Mouse (Mus musculus) activated CD4-positive, CD25-positive, alpha-beta regulatory T cell, adult 4 months (primary cell): ENCODE data around the gene Tpd52l2. TPM values are rescaled to one million over a fixed set of nuclear protein-coding genes. Genes with fewer than 3 reads are reported as not detected.

Experiments
- ATAC-seq: one replicate; pipeline ENCODE4 v1.8.0; 2017
- polyA plus RNA-seq, 2 experiments: library from polyadenylated mRNA; unstranded; fragments of 100-300 nt; shearing (Covaris generic); gene quantifications; one replicate each; pipeline ENCODE4 v1.2.1; 2017

Gene Tpd52l2
- 100 to 1,000 TPM in 1 of 2 experiments, 10 to 100 TPM in 1; 88.0 to 103 TPM for polyA plus RNA-seq

DNA sequence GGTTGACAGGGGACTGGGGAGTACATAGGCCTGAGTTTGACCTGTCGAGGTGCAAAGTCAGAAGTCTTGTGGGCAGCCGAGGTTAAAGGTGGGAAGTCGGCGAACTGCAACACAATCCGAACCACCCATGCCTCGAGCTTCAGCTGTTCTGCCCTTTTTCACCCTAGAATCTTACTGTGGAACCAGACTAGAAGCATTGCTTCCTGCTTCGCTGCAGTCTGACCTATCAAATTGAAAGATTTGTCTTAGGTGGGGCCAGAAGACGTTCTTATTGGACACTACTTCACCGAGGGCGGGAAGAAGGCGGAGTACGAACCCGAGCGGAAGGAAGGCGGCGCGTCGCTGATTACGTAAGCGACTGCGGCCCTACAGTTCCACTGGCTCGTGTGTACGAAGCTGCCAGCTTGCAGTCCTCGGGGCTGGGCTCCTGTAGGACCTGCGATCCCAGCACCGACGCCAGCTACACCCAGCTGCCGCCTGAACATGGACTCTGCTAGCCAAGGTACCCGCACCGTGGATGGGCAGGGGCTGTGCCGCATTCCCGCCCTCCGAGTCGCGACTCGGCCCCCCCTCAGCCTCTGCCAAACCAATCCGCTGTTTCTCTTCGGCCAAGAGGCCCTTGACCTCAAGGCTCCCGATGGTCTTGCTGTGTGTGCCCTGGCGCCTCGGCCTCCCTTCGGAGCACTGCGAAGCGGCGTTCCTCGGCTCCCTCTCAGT, at the start of gene Tpd52l2:
TSS of gene Tpd52l2 (plus strand) at position 312 of the 717 bp plus-strand sequence.
- peak; percentile 96 for ATAC-seq

DNA sequence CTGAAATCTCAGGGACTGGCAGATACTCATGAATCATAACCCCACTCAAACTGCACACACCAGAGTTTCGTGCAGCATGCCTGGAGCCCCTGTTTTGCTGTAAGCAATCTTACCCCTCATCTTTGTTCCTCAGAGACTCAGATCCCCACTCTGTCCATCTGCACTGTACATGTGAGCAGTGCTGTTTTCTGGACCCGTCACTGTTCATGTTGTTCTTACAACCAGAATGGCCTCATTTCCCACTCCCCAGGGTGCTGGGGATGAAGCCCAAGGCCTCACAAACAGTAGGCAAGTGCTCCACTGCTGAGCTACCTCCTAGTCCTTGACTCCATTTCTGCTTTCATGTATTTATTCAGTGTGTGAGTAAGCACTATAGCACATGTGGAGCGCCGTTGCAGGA, 44.8 kb upstream of the Tpd52l2 start:
- no peak for ATAC-seq

DNA sequence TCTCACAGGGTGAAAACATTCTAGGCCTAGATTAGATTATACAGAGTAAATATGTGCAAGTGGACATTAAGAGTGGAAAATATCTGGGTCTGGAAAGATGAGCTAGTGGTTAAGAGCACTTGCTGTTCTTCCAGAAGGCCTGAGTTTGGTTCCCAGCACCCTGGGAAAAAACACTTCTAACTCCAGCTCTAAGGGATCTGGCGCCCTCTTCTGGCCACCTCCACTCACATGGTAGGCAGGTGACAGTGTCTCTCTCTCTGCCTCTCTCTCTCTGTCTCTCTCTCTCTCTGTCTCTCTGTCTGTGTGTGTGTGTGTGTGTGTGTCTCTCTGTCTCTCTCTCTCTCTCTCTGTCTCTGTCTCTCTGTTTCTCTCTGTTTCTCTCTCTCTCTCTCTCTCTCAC, 43.7 kb upstream of the Tpd52l2 start:
- ATAC-seq, result no peak

DNA sequence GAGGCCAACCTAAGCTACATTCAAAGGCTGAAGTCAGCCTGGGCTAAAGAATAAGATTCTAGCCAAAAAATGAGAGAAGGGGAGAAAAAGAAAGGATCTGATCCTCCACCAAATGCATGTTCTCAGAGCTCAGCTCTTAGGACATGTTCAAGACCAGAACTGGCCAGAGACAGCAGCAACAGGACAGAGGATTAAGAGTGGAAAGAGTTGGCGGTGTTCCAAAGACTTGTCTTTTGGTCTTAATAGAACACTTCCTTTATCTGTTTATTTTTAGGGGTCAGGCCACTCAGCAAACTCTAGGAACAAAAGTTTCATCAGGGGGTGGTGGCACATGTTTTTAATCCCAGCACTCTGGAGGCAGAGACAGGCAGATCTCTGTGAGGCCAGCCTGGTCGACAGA, 41.0 kb upstream of the Tpd52l2 start:
- ATAC-seq, result no peak

DNA sequence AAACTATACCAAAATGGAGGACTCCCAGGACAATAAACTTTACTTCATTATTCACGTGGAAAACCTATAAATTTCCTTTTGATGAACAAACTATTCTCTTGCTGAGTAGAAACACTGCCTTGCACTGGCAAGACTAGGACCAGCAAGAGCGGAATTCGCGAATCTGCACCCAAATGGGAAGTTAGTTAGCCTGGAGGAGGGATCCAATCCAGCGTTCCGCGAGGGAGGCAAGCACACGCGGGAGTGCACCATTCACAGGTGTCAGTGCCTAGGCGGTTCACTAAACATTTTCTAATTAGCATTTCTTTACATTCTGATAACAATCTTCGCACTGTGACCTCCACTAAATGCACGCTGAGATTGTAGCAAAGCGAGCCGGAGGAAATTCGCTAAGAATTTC, 39.1 kb upstream of the Tpd52l2 start:
- no peak for ATAC-seq

DNA sequence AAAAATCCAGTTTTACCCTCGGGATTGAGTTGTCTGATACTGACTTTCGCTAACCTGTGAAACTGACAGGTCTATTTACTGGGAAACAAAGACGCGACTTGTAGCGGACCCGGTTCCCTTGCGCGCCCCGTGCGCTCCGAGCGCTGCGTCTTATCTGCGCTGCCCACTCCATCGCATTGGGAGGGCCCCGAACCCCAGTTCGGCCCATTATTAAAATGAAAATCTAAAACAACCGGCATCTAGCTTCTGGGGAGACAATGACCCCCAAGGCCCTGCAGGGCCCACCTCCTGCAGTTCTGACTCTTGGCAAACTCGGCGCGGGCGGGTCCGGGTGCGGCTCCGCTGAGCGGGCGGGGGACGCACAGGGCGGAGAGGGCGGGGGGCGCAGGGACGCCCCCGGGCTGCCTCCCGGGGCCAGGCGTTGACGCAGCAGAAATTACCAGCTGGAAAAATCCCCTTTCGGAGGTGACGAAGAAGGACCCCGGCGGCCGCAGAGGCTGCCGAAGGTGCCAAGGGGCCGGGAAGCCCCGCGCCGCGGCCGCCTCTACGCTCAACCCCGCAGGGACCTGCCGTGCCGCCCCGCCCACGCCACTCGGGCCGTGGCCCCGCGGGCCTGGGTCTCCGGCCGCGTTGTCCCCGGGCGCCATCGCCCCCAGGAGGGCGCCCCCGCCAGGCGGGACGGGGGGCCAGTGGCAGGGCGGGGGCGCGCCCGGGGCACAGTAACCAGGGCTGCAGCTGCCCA, 38.4 kb upstream of the Tpd52l2 start:
- peak; percentile 21 for ATAC-seq

DNA sequence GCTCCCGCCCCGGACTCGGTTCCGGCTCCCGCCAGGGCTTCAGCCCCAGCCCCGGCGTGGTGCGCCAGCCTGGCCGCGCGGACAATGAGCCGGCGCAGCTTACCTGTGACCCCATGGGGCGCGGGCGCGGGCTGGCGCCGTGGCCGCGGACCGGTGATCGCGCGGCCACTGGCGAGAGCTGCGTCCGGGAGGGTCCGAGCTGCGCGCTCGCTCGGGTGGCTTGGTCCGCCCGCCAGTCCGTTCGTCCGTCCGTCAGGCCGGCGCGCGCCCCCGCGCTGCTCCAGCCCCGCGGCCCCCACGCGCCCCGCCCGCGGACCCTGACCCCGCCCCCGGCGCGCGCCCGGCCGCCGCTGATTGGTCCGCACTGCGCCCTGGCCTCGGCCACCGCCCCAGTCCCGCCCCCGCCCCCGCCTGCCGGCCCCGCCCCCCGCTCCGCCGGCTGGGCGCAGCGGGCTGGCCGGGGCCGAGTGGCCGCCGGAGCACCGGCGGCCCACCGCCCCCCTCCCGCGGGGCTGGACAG, 37.7 kb upstream of the Tpd52l2 start, which contains the start of gene Zbtb46:
TSS of gene Zbtb46 (minus strand) at position 274 of the 520 bp plus-strand sequence.
- ATAC-seq, result no peak

DNA sequence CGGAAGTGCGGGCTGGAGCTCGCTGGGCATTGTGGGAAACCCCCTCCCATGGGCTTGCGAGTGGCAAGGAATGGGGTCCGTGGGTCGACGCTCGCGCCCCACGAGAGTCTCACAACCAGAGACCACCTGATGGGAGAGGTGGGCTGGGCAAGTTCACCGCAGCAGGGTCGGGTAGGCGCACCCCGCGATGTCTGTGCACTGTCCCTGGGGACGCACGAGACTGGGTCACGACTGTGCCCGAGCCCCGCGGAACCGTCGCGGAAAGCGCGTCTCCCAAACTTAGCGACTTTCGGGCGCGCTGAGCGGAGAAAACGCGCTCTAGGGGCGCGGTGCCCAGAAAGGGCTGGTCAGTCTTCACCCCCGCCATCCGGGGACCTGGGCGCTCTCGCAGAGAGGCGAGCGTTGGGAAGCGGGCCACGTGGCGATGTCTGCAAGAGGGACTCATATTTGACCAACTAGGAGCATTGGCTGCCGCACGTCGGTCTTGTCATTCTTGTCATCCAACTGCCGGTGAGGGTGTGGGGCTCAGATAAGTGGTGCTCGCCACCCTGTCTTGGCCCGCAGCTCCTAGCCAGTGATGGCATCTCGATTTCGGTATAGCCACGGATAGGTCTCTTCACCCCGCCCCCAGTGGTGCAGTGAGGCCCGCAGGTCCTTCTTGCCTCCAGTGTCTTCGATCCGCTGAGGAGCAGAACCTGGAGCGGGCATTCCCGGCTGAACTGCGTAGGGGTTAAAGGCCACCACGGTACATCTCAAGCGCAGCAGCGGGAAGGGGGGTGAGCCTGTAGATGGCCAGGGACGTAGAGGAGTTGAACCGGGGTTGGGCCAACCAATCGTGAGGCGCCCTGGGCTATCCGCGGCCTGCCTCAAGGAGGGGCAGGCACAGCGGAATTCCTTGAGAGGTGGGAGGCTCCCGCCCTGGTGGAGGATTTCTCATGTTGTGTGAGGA, 37.0 kb upstream of the Tpd52l2 start:
- ATAC-seq, result peak; percentile 22

DNA sequence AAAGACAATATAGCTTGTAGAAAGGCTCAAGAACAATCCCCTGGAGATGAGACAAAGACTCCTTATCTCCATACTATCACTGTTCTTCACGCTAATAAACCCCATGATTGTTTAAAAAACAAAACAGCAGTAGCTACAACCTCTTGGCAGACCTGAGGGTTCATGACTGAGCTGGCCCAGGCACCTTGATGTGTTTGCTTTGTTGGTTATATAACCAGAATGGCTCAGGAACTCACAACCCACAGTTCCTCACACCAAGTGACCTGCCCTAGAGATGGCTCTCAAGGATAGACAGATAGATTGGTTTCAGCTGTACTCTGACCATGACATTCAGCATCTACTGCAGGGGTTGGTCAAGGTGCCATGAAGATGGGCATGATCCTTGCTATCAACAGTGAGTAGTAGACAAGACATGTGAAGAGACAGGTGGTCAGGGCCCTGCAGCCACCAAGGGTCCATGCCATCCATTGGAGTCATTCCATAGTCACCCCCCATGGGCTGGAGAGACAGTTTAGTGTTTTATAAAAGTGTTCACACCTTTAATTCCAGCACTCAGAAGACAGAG, 35.3 kb upstream of the Tpd52l2 start:
- no peak for ATAC-seq

DNA sequence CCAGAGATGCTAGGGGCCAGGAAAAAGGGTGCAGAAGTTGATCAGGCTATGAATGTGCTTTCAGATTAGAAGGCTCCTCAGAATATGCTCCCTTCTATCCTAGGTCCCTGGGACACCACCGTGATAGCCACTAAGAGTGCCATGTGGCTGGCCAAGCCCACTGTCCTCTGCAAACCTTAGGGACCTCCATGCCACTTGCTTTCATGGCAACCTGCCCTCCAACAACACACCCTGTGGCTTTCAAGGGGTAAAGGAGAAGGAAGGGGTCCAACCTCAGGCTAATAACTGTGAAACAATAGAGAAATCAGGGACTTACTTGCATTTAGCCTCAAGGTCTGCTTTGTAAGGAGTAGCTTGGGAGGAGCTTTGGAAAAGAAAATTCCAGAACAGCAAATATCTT, 34.3 kb upstream of the Tpd52l2 start:
- no peak for ATAC-seq

DNA sequence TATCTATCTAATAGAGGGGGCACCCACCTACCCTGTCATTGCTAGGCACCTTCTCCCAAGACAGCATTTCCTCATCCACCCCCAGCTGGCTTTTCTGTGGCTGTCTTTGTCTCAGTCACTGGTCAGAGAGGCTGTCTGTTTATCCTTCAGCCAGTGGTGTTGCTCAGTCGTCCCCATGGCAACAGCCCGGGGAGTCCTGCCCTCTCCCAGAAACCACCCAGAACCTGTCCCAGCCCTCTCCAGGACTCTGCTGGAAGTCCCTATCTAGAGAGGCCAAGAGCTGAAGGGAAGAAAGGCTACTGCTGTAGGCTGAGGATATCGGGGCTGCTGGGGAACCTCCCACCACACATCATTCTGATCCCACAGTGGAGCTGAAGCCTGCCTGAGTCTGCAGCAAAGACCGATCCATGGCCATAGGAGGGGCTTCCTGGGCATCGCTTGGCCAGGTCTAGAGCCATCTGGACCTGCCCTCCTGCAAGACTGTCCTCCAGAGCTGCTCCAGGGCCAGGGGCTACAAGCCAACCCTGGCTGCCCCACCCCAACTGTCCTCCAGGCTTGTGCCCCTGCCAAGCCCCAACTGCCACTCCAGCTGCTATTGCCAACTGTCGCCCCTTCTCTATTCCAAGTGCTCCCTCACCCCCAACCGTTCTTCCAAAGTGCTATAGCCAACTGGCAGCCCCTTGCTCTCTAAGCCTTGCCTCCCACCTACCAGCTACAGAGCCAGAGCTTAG, 33.8 kb upstream of the Tpd52l2 start:
- no peak for ATAC-seq

DNA sequence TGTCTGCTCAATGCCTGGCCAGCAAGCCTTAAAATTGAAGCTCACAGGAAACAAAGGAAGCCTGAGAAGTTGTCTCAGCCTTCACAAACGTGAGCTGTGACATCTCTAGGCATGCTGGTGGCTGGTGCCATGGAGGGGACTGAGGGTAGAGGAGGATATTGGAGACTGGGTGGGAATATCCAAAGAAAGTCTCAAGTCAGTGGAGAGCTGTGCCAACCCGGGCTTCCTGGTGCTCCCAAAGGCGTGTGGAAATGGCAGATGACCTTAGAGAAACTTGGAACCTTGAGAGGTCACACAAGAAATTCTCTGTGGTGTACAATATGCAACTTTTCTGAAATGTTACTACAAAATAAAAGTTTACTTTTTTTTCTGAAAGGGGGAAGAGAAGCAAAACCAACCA, 31.5 kb upstream of the Tpd52l2 start:
- ATAC-seq, result no peak

DNA sequence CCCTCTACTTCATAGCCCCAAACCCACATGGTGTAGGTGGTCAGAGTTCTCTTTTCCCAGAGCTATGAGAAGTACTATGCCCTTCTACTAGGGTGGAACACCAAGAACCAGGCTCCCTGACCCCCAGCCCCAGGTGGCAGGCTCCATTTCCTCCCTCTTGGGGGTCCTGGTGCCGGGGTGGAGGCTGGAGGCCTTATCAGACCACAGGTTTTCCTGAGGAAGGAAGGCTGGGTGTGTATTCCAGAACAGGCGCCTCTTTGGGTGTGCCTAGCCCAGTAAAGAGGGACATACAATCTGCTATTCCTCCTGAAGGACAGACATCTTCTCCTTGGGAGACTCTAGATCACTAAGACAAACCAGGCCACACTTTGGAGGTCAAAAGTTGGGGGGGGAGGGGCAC, 26.7 kb upstream of the Tpd52l2 start:
- ATAC-seq, result no peak

DNA sequence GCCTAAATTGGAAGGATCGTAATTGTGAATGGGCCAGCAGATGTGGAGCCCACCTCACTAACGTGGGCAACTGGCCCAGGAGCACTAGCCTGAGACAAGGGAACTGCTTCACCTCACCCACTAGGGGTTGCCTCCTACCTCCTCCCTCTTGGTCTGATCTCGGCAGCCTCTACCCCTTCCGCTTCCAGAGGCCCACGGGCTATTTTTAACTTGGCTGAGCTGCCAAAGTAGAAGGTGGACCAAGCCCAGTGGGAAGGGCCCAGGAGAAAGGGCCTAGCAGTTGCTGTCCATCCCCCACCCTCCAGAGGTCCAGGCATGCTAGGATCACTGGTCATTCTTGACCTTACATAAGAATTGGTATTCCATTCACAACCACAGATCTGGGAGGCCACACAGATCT, 25.7 kb upstream of the Tpd52l2 start:
- no peak for ATAC-seq

DNA sequence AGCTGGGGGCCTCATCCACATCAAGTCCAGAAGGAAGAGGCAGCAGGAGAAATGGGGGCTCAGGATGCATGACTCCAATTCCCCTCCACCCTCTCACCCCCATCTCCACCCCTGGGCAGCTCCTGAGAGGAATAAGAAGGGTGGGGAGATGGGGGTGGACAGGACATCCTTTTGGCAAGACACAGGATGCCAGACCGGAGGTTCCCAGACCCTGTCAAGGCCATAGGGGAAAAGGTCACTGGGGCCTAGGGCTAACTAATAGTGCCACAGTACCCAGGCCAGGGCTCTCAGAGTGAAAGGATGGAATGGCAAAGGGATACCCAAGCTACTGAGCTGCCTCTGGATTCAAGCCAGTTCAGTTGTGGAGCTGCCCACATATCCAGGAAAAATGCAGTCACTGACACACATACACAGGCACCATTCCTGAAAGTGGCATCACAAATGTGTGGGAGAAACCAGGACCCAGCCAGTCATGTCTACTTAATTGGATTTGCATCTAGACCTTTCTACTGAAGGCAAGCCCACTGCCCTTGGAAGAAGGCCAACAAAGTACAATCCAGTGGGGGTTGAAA, 24.6 kb upstream of the Tpd52l2 start:
- ATAC-seq, result no peak

DNA sequence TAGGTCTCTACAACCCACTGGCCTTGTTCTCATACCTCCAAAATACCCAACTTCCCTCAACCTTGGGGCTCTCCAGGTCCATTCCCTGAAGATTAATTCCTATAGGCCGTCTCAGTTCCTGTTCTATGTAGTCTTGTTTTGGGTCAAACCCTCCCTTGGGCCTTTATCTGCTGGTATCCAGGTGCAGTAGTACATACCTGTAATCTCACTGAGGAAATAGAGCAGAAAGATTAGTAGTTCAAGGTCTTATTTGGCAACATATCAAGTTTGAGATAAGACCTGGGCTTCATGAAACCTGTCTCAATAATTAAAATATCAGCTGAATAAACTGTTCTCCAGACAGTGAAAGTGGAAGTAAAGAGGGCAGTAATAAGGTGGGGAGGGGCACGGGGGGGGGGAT, 13.8 kb upstream of the Tpd52l2 start:
- ATAC-seq, result no peak

DNA sequence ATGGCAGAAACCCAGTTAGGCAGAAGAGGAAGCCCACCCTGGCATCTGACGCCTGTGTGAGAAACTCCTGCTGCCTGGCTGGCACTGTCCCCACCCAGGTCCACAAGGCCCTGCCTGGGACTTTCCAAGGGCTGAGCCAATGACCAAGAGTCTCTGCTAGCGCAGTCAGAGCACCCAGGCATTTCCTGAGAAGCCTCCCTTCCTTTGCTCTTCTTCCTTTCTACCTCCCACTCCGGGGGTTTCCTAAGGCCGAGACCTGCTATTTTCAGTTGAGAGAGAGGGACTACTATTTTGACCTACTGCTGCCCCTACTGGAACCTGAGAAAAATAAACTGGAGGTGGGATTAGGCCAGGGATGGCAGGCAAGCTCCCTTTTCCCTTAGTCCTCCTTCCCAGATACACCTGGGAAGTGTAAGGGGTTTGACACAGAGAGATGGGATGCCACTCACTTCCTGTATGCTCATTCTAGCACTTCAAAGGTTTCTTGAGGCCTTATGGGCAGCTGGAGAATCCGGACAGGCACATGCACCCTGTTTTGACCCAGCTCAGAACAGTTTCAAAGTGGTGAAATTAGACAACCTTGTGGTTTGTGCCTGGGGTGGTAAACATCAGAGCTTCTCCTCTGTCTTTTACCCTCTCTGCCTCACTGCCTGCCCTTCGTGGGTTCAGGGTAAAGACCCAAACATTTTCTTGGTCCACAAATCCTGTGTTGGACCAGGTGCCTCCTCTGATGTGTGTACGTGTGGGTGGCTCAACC, 13.2 kb upstream of the Tpd52l2 start:
- peak; percentile 96 for ATAC-seq

DNA sequence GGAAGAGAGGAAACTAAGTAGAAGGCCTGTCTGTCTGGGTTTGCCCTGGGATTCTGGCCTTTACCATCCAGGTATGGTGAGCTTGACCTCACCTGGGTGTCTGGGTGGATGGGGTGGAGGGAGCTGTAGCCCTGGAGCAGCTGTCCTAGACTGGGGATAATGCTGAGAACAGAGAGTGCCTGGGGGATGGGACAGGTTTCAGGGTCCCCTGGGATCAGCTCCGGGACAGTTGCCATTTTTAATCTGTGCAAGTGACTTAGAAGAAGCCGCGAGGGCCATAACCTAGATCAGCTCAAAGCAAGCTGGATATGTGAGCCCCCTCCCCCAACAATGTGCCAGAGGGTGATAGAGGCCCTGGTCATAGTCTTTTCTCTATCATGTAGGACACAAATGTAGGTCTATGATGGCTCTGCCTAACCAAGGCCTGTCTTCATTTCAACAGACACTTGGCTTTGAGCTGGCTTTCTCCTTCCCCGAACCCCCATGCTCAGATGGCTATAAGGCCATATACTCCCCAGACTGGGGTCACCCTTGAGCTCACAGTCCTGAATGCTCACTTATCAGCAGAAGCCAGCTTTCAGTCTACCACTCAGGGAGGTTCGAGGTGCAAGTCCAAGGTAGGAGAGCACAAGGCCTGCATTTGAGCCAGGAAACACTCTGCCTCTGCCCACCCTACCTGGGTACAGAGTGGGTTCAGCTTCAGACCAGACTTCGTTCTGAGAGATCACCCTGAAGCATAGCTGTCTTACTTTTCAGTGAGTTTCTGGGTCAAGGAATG, 12.3 kb upstream of the Tpd52l2 start:
- ATAC-seq, result no peak

DNA sequence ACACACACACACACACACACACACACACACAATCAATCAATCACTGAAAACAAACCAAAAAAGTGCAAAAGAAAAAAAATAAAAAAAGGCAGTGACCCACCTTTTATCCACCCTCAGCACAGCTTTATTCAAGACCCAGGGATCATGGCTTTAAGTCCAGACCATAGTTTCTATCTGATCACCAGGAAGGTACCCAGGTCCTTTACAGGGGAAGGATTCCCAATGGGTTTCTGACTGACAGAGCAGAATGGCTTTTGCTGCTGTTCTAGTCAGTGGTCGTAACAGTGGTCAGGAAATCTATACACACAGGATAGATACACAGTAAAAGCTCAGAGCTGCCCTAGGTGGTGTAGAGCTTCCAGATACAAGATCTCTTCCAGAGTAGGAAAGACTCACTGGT, 11.2 kb upstream of the Tpd52l2 start:
- no peak for ATAC-seq
